Comparison of ENCODE assay signal across 13 mouse cellular contexts in genomic region chr1:151684451-151684892, GRCm38 (mm10).
DNase-seq lines count a peak whose midpoint lies in the region; ATAC-seq and TF ChIP-seq lines count a peak whose summit lies in the region.
"Had no signal": no experiment of that assay in that cellular context is flagged by ENCODE, and none has a peak within 500 bp of the region (broad histone marks: within the 10 kb centered on the region; RNA-seq: fewer than 3 reads in every experiment).

No protein-coding gene starts in this region.

- H3K4me2 ChIP-seq in hindbrain, embryonic 13.5 days: no peak overlapping the region
- H3K4me2 ChIP-seq in hindbrain, embryonic 12.5 days (replicated peaks): no peak overlapping the region
- no peak overlapping the region for H3K4me2 ChIP-seq in embryonic facial prominence, embryonic 12.5 days (replicated peaks)
- H3K4me2 ChIP-seq in myocyte (ENCODE audit: low read depth): peak overlapping the region; percentile 79
- H3K4me2 ChIP-seq: hindbrain, embryonic 15.5 days; midbrain, embryonic 11.5 days had no signal

- 84% methylated on average over 7 of the region's 7 CpGs for WGBS in hindbrain, embryonic 13.5 days
- 68% methylated on average over 7 of the region's 7 CpGs for WGBS in hindbrain, embryonic 12.5 days
- 54% methylated on average over 7 of the region's 7 CpGs for WGBS in embryonic facial prominence, embryonic 12.5 days

- peaks cover 11% of the 10 kb centered on the region for H3K4me1 ChIP-seq in hindbrain, embryonic 13.5 days (replicated peaks)
- peaks cover 10% of the 10 kb centered on the region for H3K4me1 ChIP-seq in hindbrain, embryonic 12.5 days
- H3K4me1 ChIP-seq in embryonic facial prominence, embryonic 12.5 days: peaks cover 24% of the 10 kb centered on the region

- TF ChIP-seq POLR2A in myocyte (IDR thresholded peaks at IDR 0.05; ENCODE audit: insufficient read length, low read depth): no peak

- ATAC-seq in hindbrain, embryonic 13.5 days (ENCODE audit: low FRiP score): no peak
- ATAC-seq in hindbrain, embryonic 12.5 days (ENCODE audit: low FRiP score): no peak
- no peak for ATAC-seq in embryonic facial prominence, embryonic 12.5 days (ENCODE audit: insufficient number of reproducible peaks, insufficient read depth, low FRiP score, low TSS enrichment)
- ATAC-seq: liver, postnatal 0 days had no signal

- H3K27me3 ChIP-seq in hindbrain, embryonic 13.5 days: no peaks in the 10 kb centered on the region
- H3K27me3 ChIP-seq in hindbrain, embryonic 12.5 days: no peaks in the 10 kb centered on the region
- no peaks in the 10 kb centered on the region for H3K27me3 ChIP-seq in embryonic facial prominence, embryonic 12.5 days
- no peaks in the 10 kb centered on the region for H3K27me3 ChIP-seq in myocyte (ENCODE audit: control insufficient read depth, insufficient read depth, insufficient read length)
- H3K27me3 ChIP-seq: hindbrain, embryonic 15.5 days had no signal

- peak overlapping the region; percentile 20; the same call in 1 of the 2 replicates for H3K27ac ChIP-seq in hindbrain, embryonic 13.5 days
- no peak overlapping the region for H3K27ac ChIP-seq in hindbrain, embryonic 12.5 days
- peak overlapping the region; percentile 47; the same call in 1 of the 2 replicates for H3K27ac ChIP-seq in embryonic facial prominence, embryonic 12.5 days
- H3K27ac ChIP-seq: hindbrain, embryonic 15.5 days had no signal

- peak; percentile 35 for DNase-seq in gastrocnemius, postnatal 10 days
- no peak for DNase-seq in ovary, postnatal 10 days (ENCODE audit: low spot score)
- DNase-seq in layer of hippocampus, adult 11-12 months (ENCODE audit: low spot score): no peak
- DNase-seq in frontal cortex, postnatal 10 days (ENCODE audit: low spot score in 2 of 2): no peak
- DNase-seq: adrenal gland, postnatal 36 days; cerebellum, adult 18-20 months; liver, postnatal 0 days had no signal

- H3K9me3 ChIP-seq in hindbrain, embryonic 13.5 days: no peaks in the 10 kb centered on the region
- H3K9me3 ChIP-seq in hindbrain, embryonic 12.5 days (replicated peaks): no peaks in the 10 kb centered on the region
- no peaks in the 10 kb centered on the region for H3K9me3 ChIP-seq in embryonic facial prominence, embryonic 12.5 days
- H3K9me3 ChIP-seq: hindbrain, embryonic 15.5 days had no signal

- no peak overlapping the region for H3ac ChIP-seq in myocyte (ENCODE audit: control insufficient read depth, insufficient read length)

- H3K9ac ChIP-seq in hindbrain, embryonic 13.5 days: no peak overlapping the region
- no peak overlapping the region for H3K9ac ChIP-seq in hindbrain, embryonic 12.5 days
- H3K9ac ChIP-seq in embryonic facial prominence, embryonic 12.5 days: no peak overlapping the region
- H3K9ac ChIP-seq: hindbrain, embryonic 15.5 days; liver, postnatal 0 days had no signal

- H3K4me3 ChIP-seq in hindbrain, embryonic 13.5 days: no peak overlapping the region
- H3K4me3 ChIP-seq in hindbrain, embryonic 12.5 days: no peak overlapping the region
- H3K4me3 ChIP-seq in embryonic facial prominence, embryonic 12.5 days: no peak overlapping the region
- no peak overlapping the region for H3K4me3 ChIP-seq in myocyte
- H3K4me3 ChIP-seq: hindbrain, embryonic 15.5 days had no signal

- H3K36me3 ChIP-seq in hindbrain, embryonic 13.5 days: no peaks in the 10 kb centered on the region
- no peaks in the 10 kb centered on the region for H3K36me3 ChIP-seq in hindbrain, embryonic 12.5 days
- H3K36me3 ChIP-seq in embryonic facial prominence, embryonic 12.5 days: no peaks in the 10 kb centered on the region
- no peaks in the 10 kb centered on the region for H3K36me3 ChIP-seq in myocyte (ENCODE audit: control insufficient read depth, insufficient read depth)
- H3K36me3 ChIP-seq: hindbrain, embryonic 15.5 days had no signal

- H3K79me2 ChIP-seq in myocyte (ENCODE audit: control insufficient read depth, insufficient read depth): no peaks in the 10 kb centered on the region

TF ChIP-seq in myocyte, 11 proteins besides CTCF, POLR2A, EP300 and RAD21:
- no peak for TF ChIP-seq TCF12 (IDR thresholded peaks at IDR 0.05; ENCODE audit: insufficient read depth, poor library complexity, severe bottlenecking)
- TF ChIP-seq USF1 (IDR thresholded peaks at IDR 0.05; ENCODE audit: low read depth): peak; percentile 63
